Mouse (Mus musculus) heart, embryonic 12.5 days (tissue): Measurements from ENCODE around the gene Ptprq. TPM values are rescaled to one million over a fixed set of nuclear protein-coding genes. Genes with fewer than 3 reads are reported as not detected.

Experiments
- ATAC-seq: fragments of 200-750 bp; cut with Nextera tagmentation; 2 replicates; pipeline ENCODE4 v1.8.0; 2017; ENCODE audit warnings: moderate TSS enrichment, moderate library complexity; ENCODE audit not compliant: insufficient number of reproducible peaks, low FRiP score
- H3K27ac ChIP-seq: fragments of 300-500 bp; sonication (generic); 2 replicates; pipeline ENCODE4 v1.5.1; 2016; ENCODE audit warnings: mild to moderate bottlenecking, moderate library complexity; ENCODE audit not compliant: poor library complexity, severe bottlenecking
- H3K27me3 ChIP-seq: fragments of 300-500 bp; sonication (generic); replicated peaks from 2 replicates; pipeline ENCODE4 v1.6.1; 2016; ENCODE audit warnings: mild to moderate bottlenecking, moderate library complexity
- H3K36me3 ChIP-seq: fragments of 300-500 bp; sonication (generic); 2 replicates; pipeline ENCODE4 v1.6.1; 2016; ENCODE audit warnings: mild to moderate bottlenecking, moderate library complexity
- H3K4me1 ChIP-seq: fragments of 300-500 bp; sonication (generic); replicated peaks from 2 replicates; pipeline ENCODE4 v1.6.1; 2016; ENCODE audit warnings: mild to moderate bottlenecking
- H3K4me2 ChIP-seq: fragments of 300-500 bp; sonication (generic); 2 replicates; pipeline ENCODE4 v1.6.1; 2016; ENCODE audit warnings: mild to moderate bottlenecking, moderate library complexity
- H3K4me3 ChIP-seq: fragments of 300-500 bp; sonication (generic); 2 replicates; pipeline ENCODE4 v1.5.1; 2016; ENCODE audit warnings: mild to moderate bottlenecking
- H3K9ac ChIP-seq: fragments of 300-500 bp; sonication (generic); 2 replicates; pipeline ENCODE4 v1.6.1; 2016; ENCODE audit warnings: mild to moderate bottlenecking, moderate library complexity
- H3K9me3 ChIP-seq: fragments of 300-500 bp; sonication (generic); replicated peaks from 2 replicates; pipeline ENCODE4 v1.6.1; 2016; ENCODE audit warnings: mild to moderate bottlenecking, moderate library complexity
- WGBS: fragments of 180-500 bp; shearing (Covaris S2); methylation state at CpG from one replicate; pipeline ENCODE4 v1.1.7; 2016; 5-methylcytosine and 5-hydroxymethylcytosine counted together
- polyA plus RNA-seq: library from polyadenylated mRNA; unstranded; fragments of >200 nt; fragmentation: Nextera tagmentation; extraction: Ambion mirVana; gene quantifications from 2 replicates; pipeline ENCODE4 v1.2.1, GENCODE M21; 2016

The Ptprq gene
- polyA plus RNA-seq, 1 experiment from 2014 or later: 0.11 TPM

DNA sequence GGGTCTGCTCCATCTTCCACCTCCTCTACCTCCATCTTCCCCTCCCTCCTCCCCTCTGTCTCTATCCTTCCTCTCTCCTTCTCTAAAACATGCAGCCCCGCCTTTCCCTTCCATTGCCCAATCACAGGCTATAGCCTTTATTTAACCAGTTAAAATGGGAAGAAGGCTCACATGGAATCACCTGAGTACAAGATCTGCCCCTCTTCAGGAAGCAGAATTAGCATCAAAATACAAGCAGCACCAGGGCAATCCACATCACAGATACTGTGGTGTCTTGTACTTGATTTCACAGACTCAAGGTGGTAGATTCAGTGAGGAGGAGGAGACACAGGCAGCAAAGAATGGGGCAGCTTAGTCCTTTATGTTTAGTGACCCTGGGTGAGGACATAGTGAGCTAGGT is 191.1 kb downstream of the Ptprq start:
- 46% methylated on average over 1 of the region's 1 CpGs for WGBS
- H3K27ac ChIP-seq: no peak overlapping the region

DNA sequence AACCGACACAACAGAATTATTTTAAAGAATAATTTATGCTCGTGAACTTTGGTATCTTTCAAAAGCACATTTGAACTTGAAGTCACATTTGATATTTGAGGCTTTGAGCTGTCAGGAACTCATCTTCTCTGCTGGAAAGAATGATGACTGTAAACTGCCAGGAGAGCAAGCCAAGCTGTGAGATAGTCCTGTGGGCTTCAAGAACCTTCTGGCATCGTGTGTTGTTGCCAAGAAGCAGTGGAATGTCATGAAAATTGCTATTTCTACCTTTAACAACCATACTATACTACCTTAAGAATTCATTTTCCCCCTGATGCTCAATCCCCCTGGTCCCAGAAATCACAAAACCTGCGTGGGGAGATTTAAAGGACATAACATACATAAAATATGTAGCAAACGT is 200.6 kb downstream of the Ptprq start:
- Histone ChIP-seq H3K4me1 (no peaks in the 10 kb centered on the region), H3K27ac (no peak overlapping the region), H3K9ac (no peak overlapping the region), H3K4me2 (no peak overlapping the region), H3K27me3 (no peaks in the 10 kb centered on the region), H3K9me3 (no peaks in the 10 kb centered on the region), H3K36me3 (no peaks in the 10 kb centered on the region), H3K4me3 (no peak overlapping the region)
- ATAC-seq: no peak
- WGBS: 67% methylated on average over 5 of the region's 5 CpGs

More for the DNA sequence above, 191.1 kb downstream of the Ptprq start:
- Histone ChIP-seq H3K4me3 (no peak overlapping the region), H3K36me3 (no peaks in the 10 kb centered on the region), H3K9ac (no peak overlapping the region), H3K9me3 (no peaks in the 10 kb centered on the region), H3K27me3 (no peaks in the 10 kb centered on the region), H3K4me1 (no peaks in the 10 kb centered on the region), H3K4me2 (no peak overlapping the region)
- ATAC-seq: no peak

GRCm38 (mm10) chr10:107516641-107517040 is 203.2 kb downstream of the Ptprq start:
- 72% methylated on average over 7 of the region's 7 CpGs for WGBS
- H3K27ac ChIP-seq: no peak overlapping the region
- ATAC-seq: no peak
- H3K9ac ChIP-seq: no peak overlapping the region
- no peak overlapping the region for H3K4me3 ChIP-seq
- H3K4me2 ChIP-seq: no peak overlapping the region
- H3K4me1 ChIP-seq: no peaks in the 10 kb centered on the region
- H3K9me3 ChIP-seq: no peaks in the 10 kb centered on the region
- H3K27me3 ChIP-seq: no peaks in the 10 kb centered on the region
- no peaks in the 10 kb centered on the region for H3K36me3 ChIP-seq

DNA sequence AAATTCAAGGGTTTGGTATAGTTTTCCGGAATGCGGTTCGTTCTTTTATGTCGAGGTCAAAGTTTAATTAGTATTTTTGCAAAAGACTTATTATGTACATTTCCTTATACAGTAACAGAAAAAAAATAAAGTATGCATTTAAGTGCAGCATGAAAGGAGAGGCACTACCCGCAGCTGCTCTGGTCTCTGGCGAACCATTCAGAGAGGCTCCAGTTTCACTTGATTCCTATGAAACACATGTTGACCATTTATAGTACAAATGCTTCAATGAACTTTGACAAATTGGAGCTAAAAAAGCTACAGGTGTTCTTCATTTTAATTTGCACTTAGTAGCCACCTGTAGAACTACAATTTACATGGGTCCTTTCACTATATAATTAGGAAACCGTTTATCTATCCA is 205.1 kb downstream of the Ptprq start:
- Histone ChIP-seq H3K4me1 (no peaks in the 10 kb centered on the region), H3K4me3 (no peak overlapping the region), H3K9me3 (no peaks in the 10 kb centered on the region), H3K9ac (no peak overlapping the region), H3K27me3 (no peaks in the 10 kb centered on the region), H3K4me2 (no peak overlapping the region), H3K27ac (no peak overlapping the region), H3K36me3 (no peaks in the 10 kb centered on the region)
- no peak for ATAC-seq
- 82% methylated on average over 7 of the region's 7 CpGs for WGBS

- H3K4me2 ChIP-seq: no peak overlapping the region
- no peaks in the 10 kb centered on the region for H3K27me3 ChIP-seq
- no peak overlapping the region for H3K4me3 ChIP-seq
- no peak for ATAC-seq
- no peaks in the 10 kb centered on the region for H3K4me1 ChIP-seq
- H3K36me3 ChIP-seq: no peaks in the 10 kb centered on the region
- WGBS: 72% methylated on average over 2 of the region's 2 CpGs
- H3K9me3 ChIP-seq: no peaks in the 10 kb centered on the region
- no peak overlapping the region for H3K9ac ChIP-seq
- no peak overlapping the region for H3K27ac ChIP-seq
Measured at GRCm38 (mm10) chr10:107506397-107506796, 213.5 kb downstream of the Ptprq start.

- 68% methylated on average over 4 of the region's 4 CpGs for WGBS
- no peaks in the 10 kb centered on the region for H3K9me3 ChIP-seq
- no peak overlapping the region for H3K4me3 ChIP-seq
- H3K9ac ChIP-seq: no peak overlapping the region
- ATAC-seq: no peak
- no peak overlapping the region for H3K4me2 ChIP-seq
- no peaks in the 10 kb centered on the region for H3K36me3 ChIP-seq
- no peak overlapping the region for H3K27ac ChIP-seq
- no peaks in the 10 kb centered on the region for H3K27me3 ChIP-seq
- 0 out of 2 replicates have a peak, but pooled peaks cover 4% of the 10 kb centered on the region for H3K4me1 ChIP-seq
Measured at GRCm38 (mm10) chr10:107503430-107503829, 216.4 kb downstream of the Ptprq start.

- H3K27me3 ChIP-seq: no peaks in the 10 kb centered on the region
- 86% methylated on average over 7 of the region's 7 CpGs for WGBS
- H3K9me3 ChIP-seq: no peaks in the 10 kb centered on the region
Measured at GRCm38 (mm10) chr10:107502193-107502592, 217.7 kb downstream of the Ptprq start.

GRCm38 (mm10) chr10:107499656-107500055 is 220.2 kb downstream of the Ptprq start:
- H3K9me3 ChIP-seq: no peaks in the 10 kb centered on the region
- 0 out of 2 replicates have a peak, but pooled peaks cover 4% of the 10 kb centered on the region for H3K4me1 ChIP-seq
- H3K9ac ChIP-seq: no peak overlapping the region
- no peaks in the 10 kb centered on the region for H3K27me3 ChIP-seq
- 42% methylated on average over 7 of the region's 7 CpGs for WGBS
- no peak overlapping the region for H3K4me3 ChIP-seq
- no peaks in the 10 kb centered on the region for H3K36me3 ChIP-seq
- peak overlapping the region; percentile 17; the same call in 1 of the 2 replicates for H3K4me2 ChIP-seq
- ATAC-seq: no peak
- H3K27ac ChIP-seq: peak overlapping the region; percentile 69

More at GRCm38 (mm10) chr10:107502193-107502592, 217.7 kb downstream of the Ptprq start:
- Histone ChIP-seq H3K4me3 (no peak overlapping the region), H3K9ac (no peak overlapping the region), H3K4me2 (no peak overlapping the region), H3K36me3 (no peaks in the 10 kb centered on the region), H3K27ac (no peak overlapping the region), H3K4me1 (0 out of 2 replicates have a peak, but pooled peaks cover 4% of the 10 kb centered on the region)
- no peak for ATAC-seq

DNA sequence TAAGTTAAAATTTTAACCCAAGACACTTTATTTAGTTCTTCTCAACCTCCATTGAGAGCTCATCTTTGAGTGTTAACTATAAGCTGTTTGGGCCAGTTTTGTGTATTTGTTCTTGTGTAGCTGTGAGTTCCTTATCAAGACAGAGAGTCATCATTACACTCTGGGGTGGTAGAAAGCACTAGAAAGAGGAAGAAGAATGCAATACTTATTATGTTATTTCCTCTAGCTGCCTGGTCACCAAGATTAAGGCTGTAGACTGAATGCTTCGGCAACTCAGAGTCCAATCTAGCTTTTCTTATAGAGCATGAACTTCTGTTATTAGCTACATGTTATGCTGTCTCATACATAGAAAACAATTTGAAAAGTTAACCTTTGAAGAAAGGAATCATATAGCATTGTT is 223.4 kb downstream of the Ptprq start:
- Histone ChIP-seq H3K9me3 (no peaks in the 10 kb centered on the region), H3K4me1 (peaks cover 13% of the 10 kb centered on the region; the same call in 1 of the 2 replicates), H3K4me3 (no peak overlapping the region), H3K27ac (no peak overlapping the region), H3K9ac (no peak overlapping the region), H3K4me2 (no peak overlapping the region), H3K36me3 (no peaks in the 10 kb centered on the region), H3K27me3 (no peaks in the 10 kb centered on the region)
- WGBS: 77% methylated on average over 1 of the region's 1 CpGs
- no peak for ATAC-seq

DNA sequence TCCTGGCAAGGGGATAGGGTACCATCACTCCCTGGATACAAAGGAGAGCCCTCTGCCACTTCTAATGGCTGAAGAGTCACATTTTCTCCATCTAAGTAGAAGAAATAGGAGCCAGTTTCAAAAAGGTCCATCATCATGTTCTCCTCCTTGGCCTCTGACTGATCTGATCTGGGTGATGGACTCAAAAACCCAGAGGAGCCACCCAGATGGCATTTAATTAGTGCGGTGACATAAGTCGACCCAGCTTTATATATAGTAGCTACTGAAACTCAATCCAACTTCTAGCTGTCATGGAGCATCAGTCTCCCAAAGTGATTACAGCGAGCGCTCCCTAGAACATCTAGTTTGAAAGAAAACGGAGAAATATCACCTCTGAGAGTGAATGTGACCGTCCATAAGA is 225.3 kb downstream of the Ptprq start, which contains the start of gene Myf6:
TSS of gene Myf6 (minus strand) at position 170 of the 400 bp plus-strand sequence.
- H3K4me3 ChIP-seq: peak within 1 kb of the TSS; percentile 39
- peak within 1 kb of the TSS; percentile 41; the same call in 1 of the 2 replicates for H3K9ac ChIP-seq
- no peaks in the 10 kb centered on the region for H3K27me3 ChIP-seq
- H3K4me1 ChIP-seq: peaks cover 9% of the 10 kb centered on the region; the same call in 1 of the 2 replicates
- no peak for ATAC-seq
- WGBS: 81% methylated on average over 6 of the region's 6 CpGs
- H3K4me2 ChIP-seq: peak within 1 kb of the TSS; percentile 71
- H3K36me3 ChIP-seq: no peaks in the 10 kb centered on the region
- no peaks in the 10 kb centered on the region for H3K9me3 ChIP-seq
- no peak within 1 kb of the TSS for H3K27ac ChIP-seq

DNA sequence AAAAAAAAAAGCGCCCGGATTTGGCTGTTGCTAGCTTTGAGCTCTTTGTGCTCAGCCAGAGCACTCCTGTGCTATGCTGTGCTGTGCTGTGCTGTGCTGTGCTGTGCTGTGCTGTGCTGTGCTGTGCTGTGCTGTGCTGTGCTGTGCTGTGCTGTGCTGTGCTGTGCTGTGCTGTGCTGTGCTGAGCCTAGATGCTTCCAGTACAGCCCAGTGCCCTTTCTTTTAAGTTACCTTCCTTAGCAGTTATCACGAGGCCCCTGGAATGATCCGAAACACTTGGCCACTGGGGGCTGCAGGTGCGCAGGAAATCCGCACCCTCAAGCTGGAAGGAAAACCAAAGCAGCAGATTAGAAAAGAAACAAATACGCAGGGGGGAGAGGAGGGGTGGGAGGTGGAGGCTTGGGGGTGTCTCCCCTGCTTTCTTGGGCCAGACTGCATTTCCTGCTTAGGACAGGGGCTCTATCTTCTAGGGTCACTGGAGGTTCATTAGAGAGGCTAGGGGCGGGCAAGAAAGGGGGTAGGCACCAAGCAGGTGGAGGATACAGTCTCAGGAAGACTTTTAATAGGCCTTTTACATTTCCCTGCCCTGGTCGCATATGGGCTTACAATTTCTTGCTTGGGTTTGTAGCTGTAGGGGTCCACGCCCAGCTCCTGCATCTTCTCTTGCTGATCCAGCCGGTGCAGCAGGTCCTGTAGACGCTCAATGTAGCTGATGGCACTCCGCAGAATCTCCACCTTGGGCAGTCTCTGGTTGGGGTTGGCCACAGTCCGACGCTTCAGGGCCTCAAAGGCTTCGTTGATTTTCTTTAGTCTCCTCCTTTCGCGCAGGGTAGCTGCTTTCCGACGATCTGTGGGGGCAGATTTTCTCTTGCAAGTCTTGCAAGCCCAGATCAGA is 226.0 kb downstream of the Ptprq start:
- Histone ChIP-seq H3K27me3 (no peaks in the 10 kb centered on the region), H3K27ac (no peak overlapping the region), H3K9me3 (no peaks in the 10 kb centered on the region), H3K9ac (peak overlapping the region; percentile 41), H3K36me3 (no peaks in the 10 kb centered on the region), H3K4me1 (peaks cover 9% of the 10 kb centered on the region; the same call in 1 of the 2 replicates), H3K4me3 (peak overlapping the region; percentile 39), H3K4me2 (peak overlapping the region; percentile 71)
- WGBS: 47% methylated on average over 19 of the region's 20 CpGs
- ATAC-seq: 0 out of 2 replicates have a peak, but pooled peaks have one; percentile 48
